11 mouse cellular contexts compared by ENCODE assay signal in genomic region chr17:5059092-5059601, GRCm38 (mm10).
DNase-seq lines count a peak whose midpoint lies in the region; ATAC-seq and TF ChIP-seq lines count a peak whose summit lies in the region.
"Had no signal": no experiment of that assay in that cellular context is flagged by ENCODE, and none has a peak within 500 bp of the region (broad histone marks: within the 10 kb centered on the region; RNA-seq: fewer than 3 reads in every experiment).

No protein-coding gene starts in this region.

- no peak for TF ChIP-seq POLR2A in cerebellum, adult 2 months (IDR thresholded peaks at IDR 0.05; ENCODE audit: borderline replicate concordance, insufficient read depth, low read length)

- no peak overlapping the region for H3K9ac ChIP-seq in hindbrain, embryonic 12.5 days
- H3K9ac ChIP-seq in hindbrain, embryonic 16.5 days (ENCODE audit: low read depth, low read length) = no peak overlapping the region
- H3K9ac ChIP-seq in liver, embryonic 16.5 days (ENCODE audit: low read depth, low read length) = no peak overlapping the region

- WGBS in cerebellum, adult 2 months = 57% methylated on average over 9 of the region's 9 CpGs
- WGBS in hindbrain, embryonic 12.5 days = 55% methylated on average over 9 of the region's 9 CpGs
- WGBS in hindbrain, embryonic 16.5 days = 44% methylated on average over 9 of the region's 9 CpGs
- WGBS in liver, embryonic 16.5 days (ENCODE audit: insufficient replicate concordance) = 38% methylated on average over 9 of the region's 9 CpGs

- TF ChIP-seq CTCF in cerebellum, adult 2 months (IDR thresholded peaks at IDR 0.05; ENCODE audit: borderline replicate concordance, insufficient read depth, low read depth, low read length) = no peak

- peaks cover 45% of the 10 kb centered on the region for H3K4me1 ChIP-seq in cerebellum, adult 2 months (ENCODE audit: control insufficient read depth, insufficient read depth, low read length)
- H3K4me1 ChIP-seq in hindbrain, embryonic 12.5 days = peaks cover 57% of the 10 kb centered on the region
- H3K4me1 ChIP-seq in hindbrain, embryonic 16.5 days (ENCODE audit: control insufficient read depth, insufficient read depth, low read depth, low read length) = peaks cover 32% of the 10 kb centered on the region
- peaks cover 28% of the 10 kb centered on the region for H3K4me1 ChIP-seq in liver, embryonic 16.5 days (ENCODE audit: control insufficient read depth, low read depth, low read length)

- no peak overlapping the region for H3K4me3 ChIP-seq in cerebellum, adult 2 months (replicated peaks; ENCODE audit: insufficient read depth, low read depth, low read length)
- no peak overlapping the region for H3K4me3 ChIP-seq in hindbrain, embryonic 12.5 days
- no peak overlapping the region for H3K4me3 ChIP-seq in hindbrain, embryonic 16.5 days (ENCODE audit: low read length)
- no peak overlapping the region for H3K4me3 ChIP-seq in liver, embryonic 16.5 days (ENCODE audit: low read depth, low read length)
- H3K4me3 ChIP-seq: embryonic facial prominence, embryonic 13.5 days; megakaryocyte, embryonic 14.5 days had no signal

- H3K27ac ChIP-seq in cerebellum, adult 2 months (ENCODE audit: insufficient read depth, low read length) = peak overlapping the region; percentile 69
- H3K27ac ChIP-seq in hindbrain, embryonic 12.5 days = no peak overlapping the region
- H3K27ac ChIP-seq in hindbrain, embryonic 16.5 days (ENCODE audit: low read depth, low read length) = no peak overlapping the region
- no peak overlapping the region for H3K27ac ChIP-seq in liver, embryonic 16.5 days (ENCODE audit: low read length)

- H3K9me3 ChIP-seq in hindbrain, embryonic 12.5 days (replicated peaks) = no peaks in the 10 kb centered on the region
- no peaks in the 10 kb centered on the region for H3K9me3 ChIP-seq in hindbrain, embryonic 16.5 days (ENCODE audit: control insufficient read depth, low read length)
- H3K9me3 ChIP-seq in liver, embryonic 16.5 days (replicated peaks; ENCODE audit: control insufficient read depth, low read length) = no peaks in the 10 kb centered on the region
- H3K9me3 ChIP-seq: embryonic facial prominence, embryonic 13.5 days; G1E; megakaryocyte, embryonic 14.5 days had no signal

- H3K36me3 ChIP-seq in hindbrain, embryonic 12.5 days = no peaks in the 10 kb centered on the region
- no peaks in the 10 kb centered on the region for H3K36me3 ChIP-seq in hindbrain, embryonic 16.5 days (ENCODE audit: control insufficient read depth, insufficient read depth, low read length)
- H3K36me3 ChIP-seq in liver, embryonic 16.5 days (ENCODE audit: control insufficient read depth, insufficient read depth) = no peaks in the 10 kb centered on the region
- H3K36me3 ChIP-seq: embryonic facial prominence, embryonic 13.5 days had no signal

- no peak for DNase-seq in cerebellum, adult 2 months
- DNase-seq in cerebellum, adult 8-10 months = no peak
- peak; percentile 15 for DNase-seq in ZHBTc4 (ENCODE audit: low read depth, low spot score)
- DNase-seq in testis, postnatal 14 days (ENCODE audit: low spot score) = no peak
- no peak for DNase-seq in cerebellum, postnatal 4 days (ENCODE audit: low spot score in 2 of 2)

- no peaks in the 10 kb centered on the region for H3K27me3 ChIP-seq in cerebellum, adult 2 months (ENCODE audit: control insufficient read depth, insufficient read depth, low read length)
- H3K27me3 ChIP-seq in hindbrain, embryonic 12.5 days = no peaks in the 10 kb centered on the region
- no peaks in the 10 kb centered on the region for H3K27me3 ChIP-seq in hindbrain, embryonic 16.5 days (replicated peaks; ENCODE audit: control insufficient read depth, insufficient read depth, low read length)
- no peaks in the 10 kb centered on the region for H3K27me3 ChIP-seq in liver, embryonic 16.5 days (ENCODE audit: control insufficient read depth, insufficient read depth, low read depth, low read length)
- H3K27me3 ChIP-seq: embryonic facial prominence, embryonic 13.5 days; megakaryocyte, embryonic 14.5 days had no signal

- ATAC-seq in hindbrain, embryonic 12.5 days (ENCODE audit: low FRiP score) = 0 out of 2 replicates have a peak, but pooled peaks have one; percentile 14
- no peak for ATAC-seq in hindbrain, embryonic 16.5 days
- ATAC-seq in liver, embryonic 16.5 days (ENCODE audit: low read depth) = peak; percentile 59

- no peak overlapping the region for H3K4me2 ChIP-seq in hindbrain, embryonic 12.5 days (replicated peaks)
- H3K4me2 ChIP-seq in hindbrain, embryonic 16.5 days (ENCODE audit: low read length) = no peak overlapping the region
- H3K4me2 ChIP-seq in liver, embryonic 16.5 days (ENCODE audit: low read depth, low read length) = no peak overlapping the region
